Mouse (Mus musculus) liver, postnatal 0 days (tissue): Measurements from ENCODE around the gene Ncbp2.

Experiments used
- CTCF ChIP-seq: sonication (generic); IDR thresholded peaks from 2 replicates; pipeline ENCODE4 v1.5.1; 2016; ENCODE audit warnings: antibody characterized with exemption, low read depth
- EP300 ChIP-seq: IDR thresholded peaks from 2 replicates; pipeline ENCODE4 v1.6.1; 2016; ENCODE audit warnings: antibody characterized with exemption, low read depth, mild to moderate bottlenecking

DNA sequence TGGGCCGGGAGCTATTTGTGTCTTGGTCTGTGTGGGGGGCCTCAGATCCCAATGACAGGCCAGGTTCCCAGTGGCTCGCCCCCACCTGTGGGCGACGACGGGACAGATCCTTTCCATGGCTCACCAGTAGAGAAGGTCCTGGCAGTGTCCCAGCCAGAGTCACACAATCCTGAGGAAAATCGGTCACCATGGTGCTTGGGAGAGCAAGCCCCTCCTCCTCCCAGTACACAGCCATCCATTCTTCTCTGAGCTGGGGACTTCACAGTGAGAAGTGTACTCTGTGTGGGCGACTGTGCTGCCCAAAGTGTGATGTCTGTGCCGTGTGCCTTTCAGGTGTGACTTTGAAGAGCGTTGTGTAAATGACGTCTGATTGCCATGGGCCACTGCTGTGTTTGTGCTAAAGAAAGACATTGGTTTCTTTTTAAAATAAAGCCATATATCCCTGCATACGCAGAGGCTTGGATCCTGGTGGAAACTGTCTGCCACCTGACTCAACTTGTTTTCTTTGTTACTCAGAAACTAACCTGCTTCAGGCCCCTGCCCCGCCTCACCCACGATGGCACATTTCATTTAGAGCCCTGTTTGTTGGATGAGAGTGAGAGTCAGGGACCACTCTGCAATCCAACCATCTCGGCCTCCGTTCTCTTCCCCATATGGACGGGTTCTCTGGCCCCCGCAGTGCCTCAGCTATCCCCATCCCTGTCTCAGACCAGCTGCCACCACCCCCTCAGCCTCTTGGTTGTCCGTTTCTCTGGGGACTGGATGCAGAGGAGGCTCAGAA lies 49.6 kb upstream of the Ncbp2 start:
- TF ChIP-seq EP300 (no peak), CTCF (no peak)
